Mouse (Mus musculus): Measurements from ENCODE around the gene Gm26620.

Gm26620 gene

GRCm38 (mm10) chr1:170896651-170897281 lies 11.9 kb downstream of the Gm26620 start:
- POLR2A ChIA-PET = interaction anchor here in 3 of 4 experiments (0.6 to 16.8 kb wide), 10 partner anchors 9 to 1619 kb away, joined by 3 to 329 read pairs (median 4); partner anchors contain the start of genes Dusp12 (in 2 of the 3), Gm26620 (in 2 of the 3) and Atf6 (in 1 of the 3)

GRCm38 (mm10) chr1:170898413-170899075 lies 13.7 kb downstream of the Gm26620 start:
- POLR2A ChIA-PET = interaction anchor here in 3 of 4 experiments (0.9 to 16.8 kb wide), 6 partner anchors 10 to 100 kb away, joined by 3 to 329 read pairs (median 4); partner anchors contain the start of genes Dusp12 (in 2 of the 3), Atf6 (in 1 of the 3) and Gm26620 (in 1 of the 3)

More at GRCm38 (mm10) chr1:170896651-170897281, 11.9 kb downstream of the Gm26620 start:
- CTCF ChIA-PET = interaction anchor here (0.6 to 2.2 kb wide), 6 partner anchors 100 to 342 kb away, joined by 3 to 19 read pairs (median 5); no protein-coding TSS in a partner anchor

GRCm38 (mm10) chr1:170900799-170901467 lies 16.1 kb downstream of the Gm26620 start:
- POLR2A ChIA-PET = interaction anchor here in 3 of 4 experiments (0.6 to 2.2 kb wide), 17 partner anchors 9 to 188 kb away, joined by 3 to 12 read pairs (median 6); partner anchors contain the start of genes Dusp12 (in 3 of the 3), Atf6 (in 2 of the 3), Gm26620 (in 2 of the 3) and Fcgr2b (in 1 of the 3)
- CTCF ChIA-PET = interaction anchor here (0.6 to 3.8 kb wide), 60 partner anchors 8 to 601 kb away, joined by 3 to 71 read pairs (median 5); partner anchors contain the start of genes Dusp12 (in 3 of the 4), Gm26620 (in 3 of the 4), Atf6 (in 1 of the 4) and Fcrla (in 1 of the 4)

More at GRCm38 (mm10) chr1:170898413-170899075, 13.7 kb downstream of the Gm26620 start:
- CTCF ChIA-PET = interaction anchor here in 2 of 4 experiments (0.7 to 1.1 kb wide), 2 partner anchors 9 kb away, joined by 3 to 4 read pairs; no protein-coding TSS in a partner anchor

GRCm38 (mm10) chr1:170901536-170902238 lies 16.8 kb downstream of the Gm26620 start:
- CTCF ChIA-PET = interaction anchor here (0.6 to 3.8 kb wide), 93 partner anchors 8 to 601 kb away, joined by 3 to 71 read pairs (median 5); partner anchors contain the start of genes Dusp12 (in 3 of the 4), Gm26620 (in 3 of the 4), Atf6 (in 1 of the 4) and Fcrla (in 1 of the 4)

GRCm38 (mm10) chr1:170903485-170903884 lies 18.6 kb downstream of the Gm26620 start:
- ChIA-PET CTCF (interaction anchor here in 1 of 4 experiments (3.8 kb wide), 1 partner anchor 90 kb away, joined by 71 read pairs; no protein-coding TSS in a partner anchor), POLR2A (interaction anchor here in 2 of 4 experiments (1.0 to 1.1 kb wide), 2 partner anchors 8 to 18 kb away, joined by 3 read pairs; partner anchors contain the start of gene Dusp12 (in 1 of the 2))

More at GRCm38 (mm10) chr1:170901536-170902238, 16.8 kb downstream of the Gm26620 start:
- POLR2A ChIA-PET = interaction anchor here (0.6 to 2.2 kb wide), 27 partner anchors 9 to 443 kb away, joined by 3 to 12 read pairs (median 5); partner anchors contain the start of genes Dusp12 (in 3 of the 4), Atf6 (in 2 of the 4), Gm26620 (in 2 of the 4) and Fcgr2b (in 1 of the 4)

GRCm38 (mm10) chr1:170907111-170907455 lies 22.2 kb downstream of the Gm26620 start:
- ChIA-PET CTCF (interaction anchor here (0.6 to 3.8 kb wide), 11 partner anchors 12 to 846 kb away, joined by 3 to 21 read pairs (median 4); no protein-coding TSS in a partner anchor), POLR2A (interaction anchor here in 3 of 4 experiments (0.6 to 2.5 kb wide), 19 partner anchors 10 to 90 kb away, joined by 3 to 19 read pairs (median 4); partner anchors contain the start of gene Atf6 (in 1 of the 3))

- CTCF ChIA-PET = interaction anchor here (0.6 to 3.8 kb wide), 12 partner anchors 12 to 846 kb away, joined by 3 to 21 read pairs (median 4); no protein-coding TSS in a partner anchor
- POLR2A ChIA-PET = interaction anchor here (0.6 to 2.5 kb wide), 22 partner anchors 10 to 121 kb away, joined by 3 to 19 read pairs (median 4); partner anchors contain the start of gene Atf6 (in 2 of the 4)
Observed at GRCm38 (mm10) chr1:170907456-170908191, 22.8 kb downstream of the Gm26620 start.

GRCm38 (mm10) chr1:170908341-170908740 lies 23.5 kb downstream of the Gm26620 start:
- CTCF ChIA-PET = interaction anchor here in 2 of 4 experiments (0.5 to 3.8 kb wide), 7 partner anchors 13 to 203 kb away, joined by 3 to 21 read pairs (median 6); no protein-coding TSS in a partner anchor
- POLR2A ChIA-PET = interaction anchor here (0.6 to 2.5 kb wide), 11 partner anchors 10 to 343 kb away, joined by 3 to 19 read pairs (median 4); partner anchors contain the start of genes Atf6 (in 2 of the 4) and Ndufs2 (in 1 of the 4)

- CTCF ChIA-PET = interaction anchor here in 2 of 4 experiments (0.9 to 2.4 kb wide), 2 partner anchors 11 to 20 kb away, joined by 3 to 6 read pairs; no protein-coding TSS in a partner anchor
- POLR2A ChIA-PET = no interaction called here
Observed at GRCm38 (mm10) chr1:170911907-170912660, 27.2 kb downstream of the Gm26620 start.

GRCm38 (mm10) chr1:170912891-170913615 lies 28.2 kb downstream of the Gm26620 start, which contains the start of gene Fcrlb:
Gene Fcrlb, minus strand, starts transcription at chr1:170912941.
- ChIA-PET CTCF (interaction anchor here in 2 of 4 experiments (0.9 to 2.4 kb wide), 2 partner anchors 12 to 21 kb away, joined by 3 to 6 read pairs; no protein-coding TSS in a partner anchor), POLR2A (no interaction called here)

- CTCF ChIA-PET = interaction anchor here in 2 of 4 experiments (0.7 to 1.8 kb wide), 2 partner anchors 14 to 20 kb away, joined by 3 to 6 read pairs; no protein-coding TSS in a partner anchor
- POLR2A ChIA-PET = no interaction called here
Observed at GRCm38 (mm10) chr1:170915657-170916056, 30.8 kb downstream of the Gm26620 start.

GRCm38 (mm10) chr1:170919308-170919707 lies 34.4 kb downstream of the Gm26620 start:
- ChIA-PET CTCF (interaction anchor here in 1 of 4 experiments (0.6 kb wide), 1 partner anchor 74 kb away, joined by 4 read pairs; no protein-coding TSS in a partner anchor), POLR2A (interaction anchor here in 1 of 4 experiments (1.7 kb wide), 1 partner anchor 12 kb away, joined by 6 read pairs; no protein-coding TSS in a partner anchor)

- ChIA-PET CTCF (no interaction called here), POLR2A (interaction anchor here in 3 of 4 experiments (0.6 to 1.3 kb wide), 4 partner anchors 15 to 51 kb away, joined by 3 to 4 read pairs (median 4); partner anchors contain the start of gene Fcgr2b (in 1 of the 3))
Observed at GRCm38 (mm10) chr1:170924485-170924884, 39.6 kb downstream of the Gm26620 start.

- ChIA-PET CTCF (interaction anchor here in 1 of 4 experiments (0.6 to 1.5 kb wide), 4 partner anchors 8 to 902 kb away, joined by 4 to 5 read pairs (median 5); no protein-coding TSS in a partner anchor), POLR2A (interaction anchor here in 2 of 4 experiments (0.6 to 1.4 kb wide), 3 partner anchors 10 to 370 kb away, joined by 3 to 6 read pairs (median 3); no protein-coding TSS in a partner anchor)
Observed at GRCm38 (mm10) chr1:170926941-170927340, 42.1 kb downstream of the Gm26620 start.
